Mouse (Mus musculus) heart, embryonic 15.5 days (tissue): ENCODE measurements around the gene Inhbc. TPM values are rescaled to one million over a fixed set of nuclear protein-coding genes. Genes with fewer than 3 reads are reported as not detected.
A peak's percentile ranks its signal among the peaks of the same experiment; 100 is the strongest.
"Not testable (repeated sequence)": the region's sequence is repeated elsewhere in the genome, so short reads cannot be mapped to it uniquely, and the experiment has no call there.

Source experiments
- ATAC-seq: fragments of 200-750 bp; cut with Nextera tagmentation; replicated peaks from 2 replicates; pipeline ENCODE4 v1.8.0; 2017; ENCODE audit warnings: low read depth, moderate TSS enrichment; ENCODE audit not compliant: insufficient number of reproducible peaks, insufficient read depth, low FRiP score
- H3K27ac ChIP-seq: fragments of 300-500 bp; sonication (generic); 2 replicates; pipeline ENCODE4 v1.5.1; 2015; ENCODE audit warnings: mild to moderate bottlenecking, inconsistent platforms
- H3K27me3 ChIP-seq: fragments of 300-500 bp; sonication (generic); 2 replicates; pipeline ENCODE4 v1.6.1; 2015; ENCODE audit warnings: inconsistent platforms
- H3K36me3 ChIP-seq: fragments of 300-500 bp; sonication (generic); 2 replicates; pipeline ENCODE4 v1.6.1; 2015; ENCODE audit warnings: mild to moderate bottlenecking, inconsistent platforms
- H3K4me1 ChIP-seq: fragments of 300-500 bp; sonication (generic); replicated peaks from 2 replicates; pipeline ENCODE4 v1.6.1; 2015; ENCODE audit warnings: inconsistent platforms
- H3K4me2 ChIP-seq: fragments of 300-500 bp; sonication (generic); 2 replicates; pipeline ENCODE4 v1.6.1; 2015; ENCODE audit warnings: inconsistent platforms, mild to moderate bottlenecking, moderate library complexity
- H3K4me3 ChIP-seq: fragments of 300-500 bp; sonication (generic); 2 replicates; pipeline ENCODE4 v1.5.1; 2015; ENCODE audit warnings: mild to moderate bottlenecking, inconsistent platforms
- H3K9ac ChIP-seq: fragments of 300-500 bp; sonication (generic); 2 replicates; pipeline ENCODE4 v1.6.1; 2015; ENCODE audit warnings: mild to moderate bottlenecking, inconsistent platforms
- H3K9me3 ChIP-seq: fragments of 300-500 bp; sonication (generic); replicated peaks from 2 replicates; pipeline ENCODE4 v1.6.1; 2016; ENCODE audit warnings: inconsistent platforms
- WGBS: fragments of 180-500 bp; shearing (Covaris S2); methylation state at CpG from one replicate; pipeline ENCODE4 v1.1.7; 2015; ENCODE audit warnings: mixed read lengths; 5-methylcytosine and 5-hydroxymethylcytosine counted together
- polyA plus RNA-seq: library from polyadenylated mRNA; unstranded; fragments of >200 nt; fragmentation: Nextera tagmentation; extraction: Ambion mirVana; gene quantifications from 2 replicates; pipeline ENCODE4 v1.2.1, GENCODE M21; 2015

The Inhbc gene
- polyA plus RNA-seq, 1 experiment from 2014 or later: not detected

GRCm38 (mm10) chr10:127323131-127323855 lies 46.9 kb downstream of the Inhbc start:
- Histone ChIP-seq H3K27me3 (peaks cover 68% of the 10 kb centered on the region), H3K36me3 (no peaks in the 10 kb centered on the region), H3K4me1 (peaks cover 21% of the 10 kb centered on the region), H3K4me2 (peak overlapping the region; percentile 1; the same call in 1 of the 2 replicates), H3K9me3 (no peaks in the 10 kb centered on the region), H3K4me3 (no peak overlapping the region), H3K27ac (peak overlapping the region; percentile 7; the same call in 1 of the 2 replicates), H3K9ac (no peak overlapping the region)
- 71% methylated on average over 17 of the region's 17 CpGs for WGBS
- no peak for ATAC-seq

- no peak for ATAC-seq
- peaks cover 62% of the 10 kb centered on the region for H3K27me3 ChIP-seq
- no peaks in the 10 kb centered on the region for H3K9me3 ChIP-seq
- H3K36me3 ChIP-seq: no peaks in the 10 kb centered on the region
- H3K4me2 ChIP-seq: no peak overlapping the region; the same call in 1 of the 2 replicates
- H3K4me3 ChIP-seq: no peak overlapping the region
- H3K9ac ChIP-seq: no peak overlapping the region
- 57% methylated on average over 4 of the region's 4 CpGs for WGBS
- no peak overlapping the region for H3K27ac ChIP-seq
- H3K4me1 ChIP-seq: peaks cover 19% of the 10 kb centered on the region
Observed at GRCm38 (mm10) chr10:127322669-127323068, 47.6 kb downstream of the Inhbc start.

- no peak overlapping the region for H3K27ac ChIP-seq
- H3K9ac ChIP-seq: no peak overlapping the region
- H3K4me1 ChIP-seq: peaks cover 16% of the 10 kb centered on the region
- H3K27me3 ChIP-seq: peaks cover 57% of the 10 kb centered on the region
- WGBS: 63% methylated on average over 13 of the region's 13 CpGs
- no peak overlapping the region for H3K4me2 ChIP-seq
- no peaks in the 10 kb centered on the region for H3K36me3 ChIP-seq
- no peaks in the 10 kb centered on the region for H3K9me3 ChIP-seq
- no peak overlapping the region for H3K4me3 ChIP-seq
- no peak for ATAC-seq
Observed at GRCm38 (mm10) chr10:127322178-127322577, 48.1 kb downstream of the Inhbc start.

- no peak within 1 kb of the TSS for H3K4me3 ChIP-seq
- H3K27me3 ChIP-seq: peaks cover 52% of the 10 kb centered on the region
- no peak within 1 kb of the TSS; the same call in 1 of the 2 replicates for H3K4me2 ChIP-seq
- peaks cover 12% of the 10 kb centered on the region for H3K4me1 ChIP-seq
- no peak for ATAC-seq
- WGBS: 73% methylated on average over 3 of the region's 3 CpGs
- no peak within 1 kb of the TSS for H3K27ac ChIP-seq
- no peak within 1 kb of the TSS for H3K9ac ChIP-seq
- no peaks in the 10 kb centered on the region for H3K9me3 ChIP-seq
- H3K36me3 ChIP-seq: no peaks in the 10 kb centered on the region
Observed at GRCm38 (mm10) chr10:127321621-127322020, 48.6 kb downstream of the Inhbc start, which contains the start of gene Arhgap9. Gene Arhgap9, plus strand, starts transcription at chr10:127321964.

- H3K9me3 ChIP-seq: no peaks in the 10 kb centered on the region
- H3K9ac ChIP-seq: no peak overlapping the region
- H3K4me3 ChIP-seq: no peak overlapping the region
- no peak overlapping the region for H3K27ac ChIP-seq
- WGBS: 66% methylated on average over 7 of the region's 7 CpGs
- no peaks in the 10 kb centered on the region for H3K36me3 ChIP-seq
- H3K4me2 ChIP-seq: no peak overlapping the region
- ATAC-seq: no peak
- H3K27me3 ChIP-seq: peaks cover 35% of the 10 kb centered on the region
- H3K4me1 ChIP-seq: no peaks in the 10 kb centered on the region
Observed at GRCm38 (mm10) chr10:127319969-127320368, 50.3 kb downstream of the Inhbc start.

- Histone ChIP-seq H3K9ac (no peak overlapping the region), H3K36me3 (no peaks in the 10 kb centered on the region), H3K4me1 (0 out of 2 replicates have a peak, but pooled peaks cover under 1% of the 10 kb centered on the region), H3K4me2 (no peak overlapping the region), H3K27ac (no peak overlapping the region), H3K9me3 (no peaks in the 10 kb centered on the region), H3K27me3 (peaks cover 17% of the 10 kb centered on the region), H3K4me3 (no peak overlapping the region)
- no peak for ATAC-seq
- WGBS: 29% methylated on average over 4 of the region's 4 CpGs
Observed at GRCm38 (mm10) chr10:127318009-127318408, 52.2 kb downstream of the Inhbc start.

- no peak for ATAC-seq
- H3K9me3 ChIP-seq: no peaks in the 10 kb centered on the region
- no peak overlapping the region for H3K4me2 ChIP-seq
- 0 out of 2 replicates have a peak, but pooled peaks cover 10% of the 10 kb centered on the region for H3K27me3 ChIP-seq
- no peak overlapping the region for H3K4me3 ChIP-seq
- H3K27ac ChIP-seq: no peak overlapping the region
- no peak overlapping the region for H3K9ac ChIP-seq
- no peaks in the 10 kb centered on the region for H3K36me3 ChIP-seq
- H3K4me1 ChIP-seq: peaks cover 8% of the 10 kb centered on the region
- 53% methylated on average over 2 of the region's 2 CpGs for WGBS
Observed at GRCm38 (mm10) chr10:127317277-127317676, 53.0 kb downstream of the Inhbc start.

GRCm38 (mm10) chr10:127314950-127315349 lies 55.3 kb downstream of the Inhbc start:
- H3K4me1 ChIP-seq: peaks cover 19% of the 10 kb centered on the region
- not testable (repeated sequence) for H3K36me3 ChIP-seq, H3K27me3 ChIP-seq, H3K4me2 ChIP-seq, H3K9me3 ChIP-seq, H3K9ac ChIP-seq, H3K4me3 ChIP-seq, ATAC-seq, H3K27ac ChIP-seq
- WGBS: 69% methylated on average over 1 of the region's 1 CpGs

- ATAC-seq: not testable (repeated sequence)
- WGBS: 88% methylated on average over 5 of the region's 5 CpGs
- H3K4me1 ChIP-seq: peaks cover 19% of the 10 kb centered on the region
Observed at GRCm38 (mm10) chr10:127313516-127313915, 56.7 kb downstream of the Inhbc start.

GRCm38 (mm10) chr10:127312858-127313257 lies 57.4 kb downstream of the Inhbc start:
- Histone ChIP-seq H3K4me1 (peaks cover 19% of the 10 kb centered on the region), H3K4me2 (peak overlapping the region; percentile 79; the same call in 1 of the 2 replicates), H3K9ac (no peak overlapping the region), H3K36me3 (peaks cover 14% of the 10 kb centered on the region), H3K27ac (no peak overlapping the region), H3K4me3 (no peak overlapping the region), H3K9me3 (no peaks in the 10 kb centered on the region), H3K27me3 (no peaks in the 10 kb centered on the region)
- no peak for ATAC-seq
- 58% methylated on average over 4 of the region's 4 CpGs for WGBS

More at GRCm38 (mm10) chr10:127313516-127313915, 56.7 kb downstream of the Inhbc start:
- H3K4me3 ChIP-seq, H3K27me3 ChIP-seq, H3K27ac ChIP-seq, H3K36me3 ChIP-seq, H3K9me3 ChIP-seq, H3K4me2 ChIP-seq, H3K9ac ChIP-seq: not testable (repeated sequence)

GRCm38 (mm10) chr10:127312356-127312676 lies 57.9 kb downstream of the Inhbc start:
- peak; percentile 45 for ATAC-seq
- peak overlapping the region; percentile 82 for H3K27ac ChIP-seq

More at GRCm38 (mm10) chr10:127312356-127312676, 57.9 kb downstream of the Inhbc start:
- peak overlapping the region; percentile 92 for H3K9ac ChIP-seq
- no peaks in the 10 kb centered on the region for H3K27me3 ChIP-seq
- 1% methylated on average over 4 of the region's 4 CpGs for WGBS
- peak overlapping the region; percentile 92 for H3K4me3 ChIP-seq
- no peaks in the 10 kb centered on the region for H3K9me3 ChIP-seq
- H3K36me3 ChIP-seq: peaks cover 19% of the 10 kb centered on the region
- peak overlapping the region; percentile 79 for H3K4me2 ChIP-seq
- peaks cover 19% of the 10 kb centered on the region for H3K4me1 ChIP-seq
